ENCODE assay signal across 11 mouse cellular contexts in genomic region chr15:98971111-98971510, GRCm38 (mm10). TPM values are rescaled to one million over a fixed set of nuclear protein-coding genes. Genes with fewer than 3 reads are reported as not detected.
DNase-seq lines count a peak whose midpoint lies in the region; ATAC-seq and TF ChIP-seq lines count a peak whose summit lies in the region.
"Had no signal": no experiment of that assay in that cellular context is flagged by ENCODE, and none has a peak within 500 bp of the region (broad histone marks: within the 10 kb centered on the region; RNA-seq: fewer than 3 reads in every experiment).

No protein-coding gene starts in this region.

- no peaks in the 10 kb centered on the region for H3K9me3 ChIP-seq in kidney, embryonic 15.5 days (replicated peaks)
- no peaks in the 10 kb centered on the region for H3K9me3 ChIP-seq in kidney, embryonic 14.5 days (ENCODE audit: control insufficient read depth, low read length)
- no peaks in the 10 kb centered on the region for H3K9me3 ChIP-seq in forebrain, postnatal 0 days (ENCODE audit: low read length)
- H3K9me3 ChIP-seq in midbrain, embryonic 16.5 days (replicated peaks; ENCODE audit: control insufficient read depth, low read length, poor library complexity, severe bottlenecking), result no peaks in the 10 kb centered on the region

- 34% methylated on average over 4 of the region's 4 CpGs for WGBS in kidney, embryonic 15.5 days
- WGBS in kidney, embryonic 14.5 days, result 37% methylated on average over 4 of the region's 4 CpGs
- 5% methylated on average over 4 of the region's 4 CpGs for WGBS in forebrain, postnatal 0 days
- WGBS in midbrain, embryonic 16.5 days, result 1% methylated on average over 4 of the region's 4 CpGs

- no peaks in the 10 kb centered on the region for H3K36me3 ChIP-seq in kidney, embryonic 15.5 days
- no peaks in the 10 kb centered on the region for H3K36me3 ChIP-seq in kidney, embryonic 14.5 days (ENCODE audit: control insufficient read depth, insufficient read depth, low read length)
- H3K36me3 ChIP-seq in forebrain, postnatal 0 days (ENCODE audit: insufficient read depth), result no peaks in the 10 kb centered on the region
- H3K36me3 ChIP-seq in midbrain, embryonic 16.5 days (ENCODE audit: control insufficient read depth, insufficient read depth, low read length), result no peaks in the 10 kb centered on the region

- peak; percentile 97 for DNase-seq in brain, adult 2 months (ENCODE audit: low read depth, low spot score)
- DNase-seq in forebrain, postnatal 0 days, result peak; percentile 92
- no peak for DNase-seq in spleen, postnatal 36 days (ENCODE audit: low spot score in 2 of 2)
- DNase-seq in thymus, postnatal 4 days, result no peak
- DNase-seq in cerebellum, adult 11 months, result no peak
- DNase-seq: gastrocnemius, postnatal 36 days; kidney, postnatal 4 days had no signal

- peak overlapping the region; percentile 34; the same call in 1 of the 2 replicates for H3K27ac ChIP-seq in kidney, embryonic 15.5 days
- H3K27ac ChIP-seq in kidney, embryonic 14.5 days (ENCODE audit: low read depth, low read length), result no peak overlapping the region
- peak overlapping the region; percentile 98 for H3K27ac ChIP-seq in forebrain, postnatal 0 days (ENCODE audit: low read depth, low read length)
- peak overlapping the region; percentile 100 for H3K27ac ChIP-seq in midbrain, embryonic 16.5 days (ENCODE audit: low read length)

- H3K9ac ChIP-seq in kidney, embryonic 15.5 days, result no peak overlapping the region
- H3K9ac ChIP-seq in kidney, embryonic 14.5 days (ENCODE audit: low read depth, low read length), result no peak overlapping the region
- peak overlapping the region; percentile 61 for H3K9ac ChIP-seq in forebrain, postnatal 0 days
- H3K9ac ChIP-seq in midbrain, embryonic 16.5 days (ENCODE audit: low read depth, low read length), result peak overlapping the region; percentile 73

- TF ChIP-seq CTCF in forebrain, postnatal 0 days (IDR thresholded peaks at IDR 0.05; ENCODE audit: low read depth), result 0 out of 2 replicates have a peak, but pooled peaks have one; percentile 15

- ATAC-seq in kidney, embryonic 15.5 days (replicated peaks; ENCODE audit: low FRiP score), result no peak
- ATAC-seq in kidney, embryonic 14.5 days (ENCODE audit: low FRiP score, low TSS enrichment), result no peak
- ATAC-seq in forebrain, postnatal 0 days, result peak; percentile 94
- peak; percentile 83 for ATAC-seq in midbrain, embryonic 16.5 days

- H3K4me2 ChIP-seq in kidney, embryonic 15.5 days, result no peak overlapping the region
- no peak overlapping the region for H3K4me2 ChIP-seq in kidney, embryonic 14.5 days (replicated peaks; ENCODE audit: low read depth, low read length)
- H3K4me2 ChIP-seq in forebrain, postnatal 0 days (ENCODE audit: low read depth), result peak overlapping the region; percentile 43
- peak overlapping the region; percentile 70 for H3K4me2 ChIP-seq in midbrain, embryonic 16.5 days (ENCODE audit: low read length)

- no peaks in the 10 kb centered on the region for H3K27me3 ChIP-seq in kidney, embryonic 15.5 days
- H3K27me3 ChIP-seq in kidney, embryonic 14.5 days (ENCODE audit: control insufficient read depth, insufficient read depth, low read length), result no peaks in the 10 kb centered on the region
- H3K27me3 ChIP-seq in forebrain, postnatal 0 days (ENCODE audit: insufficient read depth, low read length), result no peaks in the 10 kb centered on the region
- no peaks in the 10 kb centered on the region for H3K27me3 ChIP-seq in midbrain, embryonic 16.5 days (ENCODE audit: control insufficient read depth, insufficient read depth, low read depth, low read length)

- peaks cover 34% of the 10 kb centered on the region for H3K4me1 ChIP-seq in kidney, embryonic 15.5 days
- H3K4me1 ChIP-seq in kidney, embryonic 14.5 days (ENCODE audit: control insufficient read depth, insufficient read depth, low read length), result peaks cover 10% of the 10 kb centered on the region; the same call in 1 of the 2 replicates
- peaks cover 41% of the 10 kb centered on the region for H3K4me1 ChIP-seq in forebrain, postnatal 0 days (ENCODE audit: insufficient read depth)
- peaks cover 48% of the 10 kb centered on the region for H3K4me1 ChIP-seq in midbrain, embryonic 16.5 days (ENCODE audit: control insufficient read depth, insufficient read depth, low read length)

- H3K4me3 ChIP-seq in kidney, embryonic 15.5 days (replicated peaks), result no peak overlapping the region
- no peak overlapping the region for H3K4me3 ChIP-seq in kidney, embryonic 14.5 days (ENCODE audit: low read length)
- peak overlapping the region; percentile 16 for H3K4me3 ChIP-seq in forebrain, postnatal 0 days (ENCODE audit: low read depth, low read length)
- H3K4me3 ChIP-seq in midbrain, embryonic 16.5 days (ENCODE audit: low read depth, low read length), result peak overlapping the region; percentile 33

RNA-seq across cellular contexts. Expression of gene Tuba1a, which starts 17.6 kb away (rescaled TPM):
- polyA plus RNA-seq in kidney, embryonic 15.5 days (2015; fragmentation: Nextera tagmentation; extraction: Ambion mirVana), result 854 and 1,029 TPM in 2 replicates
- polyA plus RNA-seq in kidney, embryonic 14.5 days (2014; fragmentation: Nextera tagmentation; extraction: Ambion mirVana), result 891 and 921 TPM in 2 replicates
- total RNA-seq in forebrain, postnatal 0 days (2014; rRNA removed), result 18,820 and 21,160 TPM in 2 replicates
- 18,258 and 23,279 TPM in 2 replicates for polyA plus RNA-seq in forebrain, postnatal 0 days (2015; fragmentation: Nextera tagmentation; extraction: Ambion mirVana)
- polyA plus RNA-seq in midbrain, embryonic 16.5 days (2015; fragmentation: Nextera tagmentation; extraction: Ambion mirVana), result 17,735 and 17,910 TPM in 2 replicates

RNA-seq across cellular contexts. Expression of gene Gm49450, which starts 17.8 kb away (rescaled TPM):
- not detected in 2 replicates for polyA plus RNA-seq in kidney, embryonic 15.5 days (2015; fragmentation: Nextera tagmentation; extraction: Ambion mirVana)
- polyA plus RNA-seq in kidney, embryonic 14.5 days (2014; fragmentation: Nextera tagmentation; extraction: Ambion mirVana), result not detected in 2 replicates
- total RNA-seq in forebrain, postnatal 0 days (2014; rRNA removed), result 1,610 and 2,499 TPM in 2 replicates
- polyA plus RNA-seq in forebrain, postnatal 0 days (2015; fragmentation: Nextera tagmentation; extraction: Ambion mirVana), result not detected in 2 replicates
- not detected in 2 replicates for polyA plus RNA-seq in midbrain, embryonic 16.5 days (2015; fragmentation: Nextera tagmentation; extraction: Ambion mirVana)
- total RNA-seq: gastrocnemius, postnatal 36 days had no signal
- polyA plus RNA-seq: lung, embryonic 16.5 days had no signal

RNA-seq across cellular contexts. Expression of gene Tuba1b, which starts 36.7 kb away (rescaled TPM):
- 1,698 and 1,797 TPM in 2 replicates for polyA plus RNA-seq in kidney, embryonic 15.5 days (2015; fragmentation: Nextera tagmentation; extraction: Ambion mirVana)
- polyA plus RNA-seq in kidney, embryonic 14.5 days (2014; fragmentation: Nextera tagmentation; extraction: Ambion mirVana), result 1,971 and 2,088 TPM in 2 replicates
- 1,927 and 1,958 TPM in 2 replicates for total RNA-seq in forebrain, postnatal 0 days (2014; rRNA removed)
- 1,265 and 1,341 TPM in 2 replicates for polyA plus RNA-seq in forebrain, postnatal 0 days (2015; fragmentation: Nextera tagmentation; extraction: Ambion mirVana)
- polyA plus RNA-seq in midbrain, embryonic 16.5 days (2015; fragmentation: Nextera tagmentation; extraction: Ambion mirVana), result 1,165 and 1,361 TPM in 2 replicates

RNA-seq across cellular contexts. Expression of gene Lmbr1l, which starts 53.1 kb away (rescaled TPM):
- polyA plus RNA-seq in kidney, embryonic 15.5 days (2015; fragmentation: Nextera tagmentation; extraction: Ambion mirVana), result 16.4 and 17.6 TPM in 2 replicates
- polyA plus RNA-seq in kidney, embryonic 14.5 days (2014; fragmentation: Nextera tagmentation; extraction: Ambion mirVana), result 5.5 and 8.6 TPM in 2 replicates
- total RNA-seq in forebrain, postnatal 0 days (2014; rRNA removed), result 44.1 and 59.3 TPM in 2 replicates
- 20.1 and 22.4 TPM in 2 replicates for polyA plus RNA-seq in forebrain, postnatal 0 days (2015; fragmentation: Nextera tagmentation; extraction: Ambion mirVana)
- 27.9 and 33.5 TPM in 2 replicates for polyA plus RNA-seq in midbrain, embryonic 16.5 days (2015; fragmentation: Nextera tagmentation; extraction: Ambion mirVana)

RNA-seq across cellular contexts. Expression of gene Tuba1c, which starts 58.6 kb away (rescaled TPM):
- 180 and 185 TPM in 2 replicates for polyA plus RNA-seq in kidney, embryonic 15.5 days (2015; fragmentation: Nextera tagmentation; extraction: Ambion mirVana)
- polyA plus RNA-seq in kidney, embryonic 14.5 days (2014; fragmentation: Nextera tagmentation; extraction: Ambion mirVana), result 187 and 196 TPM in 2 replicates
- 22.1 and 24.9 TPM in 2 replicates for total RNA-seq in forebrain, postnatal 0 days (2014; rRNA removed)
- polyA plus RNA-seq in forebrain, postnatal 0 days (2015; fragmentation: Nextera tagmentation; extraction: Ambion mirVana), result 16.4 and 18.8 TPM in 2 replicates
- 11.6 and 12.5 TPM in 2 replicates for polyA plus RNA-seq in midbrain, embryonic 16.5 days (2015; fragmentation: Nextera tagmentation; extraction: Ambion mirVana)

Comparison
In these comparisons a context has a peak if more than half of its experiments do, and no peak if none do; other contexts are left out.
1. ATAC-seq: peak in forebrain, postnatal 0 days (single experiment) and midbrain, embryonic 16.5 days (single experiment); none in kidney, embryonic 15.5 days (single experiment) and kidney, embryonic 14.5 days (single experiment).
2. H3K4me2 ChIP-seq: peak in forebrain, postnatal 0 days (single experiment) and midbrain, embryonic 16.5 days (single experiment); none in kidney, embryonic 15.5 days (single experiment) and kidney, embryonic 14.5 days (single experiment).
3. H3K4me3 ChIP-seq: peak in forebrain, postnatal 0 days (single experiment) and midbrain, embryonic 16.5 days (single experiment); none in kidney, embryonic 15.5 days (single experiment) and kidney, embryonic 14.5 days (single experiment).
4. H3K9ac ChIP-seq: peak in forebrain, postnatal 0 days (single experiment) and midbrain, embryonic 16.5 days (single experiment); none in kidney, embryonic 15.5 days (single experiment) and kidney, embryonic 14.5 days (single experiment).
5. DNase-seq: peak in brain, adult 2 months (single experiment) and forebrain, postnatal 0 days (single experiment); none in spleen, postnatal 36 days (0 of 2), thymus, postnatal 4 days (single experiment) and cerebellum, adult 11 months (single experiment).
6. RNA of gene Tuba1a, which starts 17.6 kb away (polyA plus RNA-seq): 18,258 to 23,279 TPM in forebrain, postnatal 0 days and 17,735 to 17,910 TPM in midbrain, embryonic 16.5 days; 854 to 1,029 TPM in kidney, embryonic 15.5 days and 891 to 921 TPM in kidney, embryonic 14.5 days; every median in the first group is over 10 times any median in the second.